Mouse (Mus musculus): ENCODE results near the gene Alg5. TPM values are rescaled to one million over a fixed set of nuclear protein-coding genes. Genes with fewer than 3 reads are reported as not detected.

Gene Alg5
- polyA plus RNA-seq, 1 experiment from 2014 or later, result 47.8 TPM

DNA sequence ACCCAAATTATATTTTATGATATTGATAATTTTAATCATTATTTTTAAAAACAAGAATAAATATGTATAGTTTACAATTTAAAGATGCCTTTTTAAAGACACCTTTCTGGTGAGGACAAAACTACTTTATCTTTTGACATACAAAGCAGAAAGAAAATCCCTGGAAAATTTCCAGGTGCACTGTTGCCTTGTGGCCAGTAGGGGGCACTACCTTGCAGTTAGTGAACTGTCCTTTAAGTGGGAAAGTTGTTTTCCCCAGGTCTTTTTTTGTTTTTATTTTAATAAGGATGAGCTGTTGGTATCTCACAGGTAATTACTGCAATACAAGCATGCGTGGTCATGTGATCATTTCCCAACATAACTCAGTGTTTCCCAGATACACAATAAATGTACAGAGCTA, 60.5 kb downstream of the Alg5 start:
- H3K79me2 ChIP-seq (ENCODE audit: inconsistent target), result no peaks in the 10 kb centered on the region
- WGBS (ENCODE audit: missing documents), result 93% methylated on average over 1 of the region's 1 CpGs
- H3K4me3 ChIP-seq (ENCODE audit: inconsistent target), result no peak overlapping the region
- no peak overlapping the region for H3K27ac ChIP-seq
- no peaks in the 10 kb centered on the region for H3K36me3 ChIP-seq (ENCODE audit: inconsistent target)

DNA sequence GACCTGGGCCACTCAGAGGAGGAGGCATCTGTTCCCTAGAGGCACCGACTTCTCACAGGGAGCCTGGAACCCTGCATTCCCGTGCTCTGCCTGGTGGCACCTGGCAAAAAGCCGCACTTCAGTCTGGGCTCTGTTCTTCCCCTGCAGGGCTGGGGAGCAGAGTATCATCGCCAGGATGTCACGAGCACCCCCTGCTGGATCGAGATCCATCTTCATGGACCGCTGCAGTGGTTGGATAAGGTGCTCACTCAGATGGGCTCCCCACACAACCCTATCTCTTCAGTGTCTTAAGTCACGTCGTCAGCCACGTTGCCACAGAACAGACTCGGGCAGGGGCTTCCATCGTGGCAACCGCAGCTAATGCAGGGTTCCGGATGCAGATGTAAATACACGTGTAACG, 61.9 kb downstream of the Alg5 start:
- no peak overlapping the region for H3K4me3 ChIP-seq (ENCODE audit: inconsistent target)
- H3K36me3 ChIP-seq (ENCODE audit: inconsistent target), result no peaks in the 10 kb centered on the region
- H3K79me2 ChIP-seq (ENCODE audit: inconsistent target), result no peaks in the 10 kb centered on the region
- 34% methylated on average over 16 of the region's 16 CpGs for WGBS (ENCODE audit: missing documents)
- H3K27ac ChIP-seq, result no peak overlapping the region

Other genes starting within 250 kb of the Alg5 start
- 31.6 to 42.0 TPM (median 38.7 TPM) in 3 replicates for gene Supt20, start 42.7 kb upstream of the Alg5 start, polyA plus RNA-seq (2018)
- gene Gm21958, start 21.2 kb upstream of the Alg5 start, polyA plus RNA-seq (2018), result not detected in 3 replicates
- 23.8 to 55.0 TPM (median 49.3 TPM) in 3 replicates for gene Exosc8, start 146 bp upstream of the Alg5 start, polyA plus RNA-seq (2018)
- 0.04 TPM in 1 of 3 replicates, not detected in the others for gene Smad9, start 20.0 kb downstream of the Alg5 start, polyA plus RNA-seq (2018)
- 21.3 to 22.8 TPM (median 22.0 TPM) in 3 replicates for gene Rfxap, start 72.3 kb downstream of the Alg5 start, polyA plus RNA-seq (2018)
- not detected in 3 replicates for gene Sertm1, start 180.3 kb downstream of the Alg5 start, polyA plus RNA-seq (2018)

Measured in macrophage (primary cell).